Mouse (Mus musculus) liver, adult 2 months (tissue): ENCODE measurements at regions not wholly inside any gene's neighbourhood (a gene's known extent, or its start where the extent isn't known, plus 50 kb on each side); places are given as distances from the start of the nearest gene placed in this dataset.

Experiments
- DNase-seq: peaks from one replicate; pipeline ENCODE4 v3.0.0-alpha.2; 2011; ENCODE audit warnings: low read depth, low spot score; ENCODE audit errors: extremely low read depth
- H3K27ac ChIP-seq: fragments of 200-500 bp; replicated peaks from 2 replicates; pipeline ENCODE4 v1.5.1; 2012; ENCODE audit warnings: low read depth, mild to moderate bottlenecking, control low read depth, inconsistent platforms, low read length; ENCODE audit not compliant: insufficient read depth
- H3K27me3 ChIP-seq: fragments of 200-500 bp; 2 replicates; pipeline ENCODE4 v1.6.1; 2012; ENCODE audit warnings: mild to moderate bottlenecking, moderate library complexity, low read length, inconsistent platforms; ENCODE audit not compliant: control insufficient read depth, insufficient read depth
- H3K36me3 ChIP-seq: fragments of 200-500 bp; 2 replicates; pipeline ENCODE4 v1.6.1; 2012; ENCODE audit warnings: low read length, inconsistent platforms; ENCODE audit not compliant: control insufficient read depth, insufficient read depth
- H3K4me1 ChIP-seq: fragments of 200-500 bp; 2 replicates; pipeline ENCODE4 v1.6.1; 2011; ENCODE audit warnings: low read length; ENCODE audit not compliant: control insufficient read depth, insufficient read depth
- H3K4me3 ChIP-seq: fragments of 200-500 bp; 2 replicates; pipeline ENCODE4 v1.5.1; 2011; ENCODE audit warnings: low read depth, mild to moderate bottlenecking, control low read depth, low read length, moderate library complexity; ENCODE audit not compliant: insufficient read depth
- H3K79me2 ChIP-seq: fragments of 200-500 bp; 2 replicates; pipeline ENCODE4 v1.6.1; 2012; ENCODE audit warnings: inconsistent platforms, mild to moderate bottlenecking, low read length, moderate library complexity; ENCODE audit not compliant: control insufficient read depth, insufficient read depth
- H3K9ac ChIP-seq: fragments of 200-500 bp; 2 replicates; pipeline ENCODE4 v1.6.1; 2012; ENCODE audit warnings: low read depth, mild to moderate bottlenecking, control low read depth, inconsistent platforms, low read length
- CTCF ChIP-seq: fragments of 200-500 bp; IDR thresholded peaks from 2 replicates; pipeline ENCODE4 v1.5.1; 2011; ENCODE audit warnings: low read depth, low read length, control low read depth
- POLR2A ChIP-seq: fragments of 200-500 bp; IDR thresholded peaks from 2 replicates; pipeline ENCODE4 v1.6.1; 2011; ENCODE audit warnings: low read length, control low read depth; ENCODE audit not compliant: insufficient read depth; ENCODE audit errors: extremely low read depth
- WGBS: fragments of 180-500 bp; shearing (Covaris S2); methylation state at CpG from one replicate; pipeline ENCODE4 v1.1.7; 2018; 5-methylcytosine and 5-hydroxymethylcytosine counted together

DNA sequence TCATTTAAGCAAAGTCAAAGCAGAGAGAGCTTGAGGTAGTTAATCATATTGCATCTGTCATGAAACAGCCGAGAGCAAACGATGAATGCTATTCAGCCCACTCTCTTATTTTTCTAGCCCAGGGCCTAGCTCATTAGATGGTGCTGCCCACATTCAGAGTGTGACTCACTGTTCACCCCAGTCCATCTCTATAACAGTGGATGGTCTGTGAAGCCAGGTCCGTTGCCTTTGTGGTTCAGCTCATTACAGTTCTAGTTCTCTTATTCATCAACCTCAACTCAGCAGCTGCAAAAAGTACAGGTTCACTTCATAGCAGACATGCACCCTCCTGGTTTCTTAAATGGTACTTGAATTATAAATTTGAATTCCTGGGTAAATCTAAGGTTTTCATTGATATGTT lies 551.2 kb downstream of the Ets1 start:
- H3K79me2 ChIP-seq, result no peaks in the 10 kb centered on the region
- no peak overlapping the region for H3K27ac ChIP-seq
- H3K36me3 ChIP-seq, result no peaks in the 10 kb centered on the region
- WGBS, result 85% methylated on average over 3 of the region's 3 CpGs
- no peak overlapping the region for H3K9ac ChIP-seq
- H3K4me3 ChIP-seq, result no peak overlapping the region
- TF ChIP-seq CTCF, result no peak
- no peak for TF ChIP-seq POLR2A
- no peaks in the 10 kb centered on the region; the same call in 1 of the 2 replicates for H3K4me1 ChIP-seq
- H3K27me3 ChIP-seq, result no peaks in the 10 kb centered on the region
- DNase-seq, result no peak

- Histone ChIP-seq H3K4me1 (no peaks in the 10 kb centered on the region), H3K9ac (no peak overlapping the region)
- DNase-seq, result no peak
These were observed 573.1 kb downstream of the Ets1 start for GRCm38 (mm10) chr9:33209083-33209482.

DNA sequence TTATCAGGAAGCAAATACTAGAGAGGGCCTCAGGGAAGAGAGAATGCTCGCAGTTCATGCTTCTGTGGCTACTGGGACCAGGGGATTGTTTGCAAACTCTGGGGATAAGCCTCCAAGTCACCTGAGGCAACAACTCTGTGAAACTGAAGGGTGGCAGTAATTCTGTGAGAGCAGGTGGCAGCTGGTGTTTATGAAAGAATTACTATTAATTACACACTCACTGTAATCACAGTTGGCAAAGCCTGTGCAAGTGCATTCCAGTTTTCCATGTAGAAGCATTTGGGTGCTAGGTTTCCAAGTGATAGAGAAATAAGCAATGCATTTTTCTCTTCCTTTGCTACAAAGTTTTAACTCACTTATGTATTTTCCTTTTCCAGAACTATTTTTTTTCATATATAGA lies 578.5 kb downstream of the Ets1 start:
- no peaks in the 10 kb centered on the region for H3K79me2 ChIP-seq
- no peak overlapping the region for H3K27ac ChIP-seq
- no peaks in the 10 kb centered on the region for H3K4me1 ChIP-seq
- no peaks in the 10 kb centered on the region for H3K36me3 ChIP-seq
- H3K27me3 ChIP-seq, result no peaks in the 10 kb centered on the region
- no peak for DNase-seq
- 56% methylated on average over 1 of the region's 1 CpGs for WGBS
- H3K9ac ChIP-seq, result no peak overlapping the region
- TF ChIP-seq POLR2A (no peak), CTCF (no peak)
- H3K4me3 ChIP-seq, result no peak overlapping the region

More at GRCm38 (mm10) chr9:33209083-33209482, 573.1 kb downstream of the Ets1 start:
- WGBS, result 82% methylated on average over 2 of the region's 2 CpGs
- Histone ChIP-seq H3K27ac (no peak overlapping the region), H3K4me3 (no peak overlapping the region), H3K79me2 (no peaks in the 10 kb centered on the region), H3K36me3 (no peaks in the 10 kb centered on the region), H3K27me3 (no peaks in the 10 kb centered on the region)
- TF ChIP-seq POLR2A, result no peak
- no peak for TF ChIP-seq CTCF

GRCm38 (mm10) chr9:33220981-33221380 lies 585.0 kb downstream of the Ets1 start:
- TF ChIP-seq POLR2A, result no peak
- TF ChIP-seq CTCF, result no peak
- H3K4me1 ChIP-seq, result no peaks in the 10 kb centered on the region
- H3K4me3 ChIP-seq, result no peak overlapping the region
- DNase-seq, result no peak
- 85% methylated on average over 4 of the region's 4 CpGs for whole genome bisulfite sequencing
- no peaks in the 10 kb centered on the region for H3K27me3 ChIP-seq
- H3K27ac ChIP-seq, result no peak overlapping the region
- no peaks in the 10 kb centered on the region for H3K36me3 ChIP-seq
- no peaks in the 10 kb centered on the region for H3K79me2 ChIP-seq
- H3K9ac ChIP-seq, result no peak overlapping the region

GRCm38 (mm10) chr9:33222066-33222805 lies 586.2 kb downstream of the Ets1 start:
- Histone ChIP-seq H3K36me3 (no peaks in the 10 kb centered on the region), H3K4me3 (no peak overlapping the region), H3K79me2 (no peaks in the 10 kb centered on the region), H3K4me1 (no peaks in the 10 kb centered on the region), H3K9ac (no peak overlapping the region), H3K27me3 (no peaks in the 10 kb centered on the region), H3K27ac (no peak overlapping the region)
- WGBS, result 81% methylated on average over 11 of the region's 11 CpGs
- no peak for DNase-seq
- TF ChIP-seq CTCF (no peak), POLR2A (no peak)

DNA sequence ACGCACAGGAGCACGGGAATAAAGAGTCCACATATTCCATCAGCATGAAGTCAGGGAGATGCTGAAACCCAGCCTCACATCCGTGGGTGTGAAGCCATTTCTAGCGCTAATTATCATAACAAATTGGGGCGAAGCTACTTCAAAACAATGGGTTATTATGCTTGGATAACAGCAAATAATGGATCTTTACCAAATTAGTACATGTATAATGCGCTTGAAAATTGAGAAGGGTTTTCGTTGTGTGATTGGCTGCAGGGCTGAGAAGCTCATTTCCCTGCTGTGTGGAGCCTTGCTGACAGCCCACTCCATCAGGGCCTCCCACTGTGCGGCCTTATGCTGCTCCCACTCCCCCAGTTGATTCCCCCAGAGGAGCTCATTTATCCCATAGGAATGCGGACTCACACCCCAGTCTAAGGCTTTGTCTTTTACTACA lies 597.7 kb downstream of the Ets1 start:
- no peak for DNase-seq
- Histone ChIP-seq H3K27me3 (no peaks in the 10 kb centered on the region; the same call in 1 of the 2 replicates), H3K4me3 (no peak overlapping the region), H3K79me2 (no peaks in the 10 kb centered on the region), H3K4me1 (no peaks in the 10 kb centered on the region), H3K9ac (no peak overlapping the region), H3K27ac (no peak overlapping the region), H3K36me3 (no peaks in the 10 kb centered on the region)
- 60% methylated on average over 9 of the region's 9 CpGs for WGBS
- TF ChIP-seq CTCF, result no peak
- no peak for TF ChIP-seq POLR2A
